Mouse (Mus musculus): ENCODE data around the gene Abcg4. TPM values are rescaled to one million over a fixed set of nuclear protein-coding genes. Genes with fewer than 3 reads are reported as not detected.
A peak's percentile ranks its signal among the peaks of the same experiment; 100 is the strongest.

Gene Abcg4
- total RNA-seq, 2 experiments from 2014 or later, result 62.1 TPM

GRCm38 (mm10) chr9:44247907-44248306, 40.5 kb downstream of the Abcg4 start:
- no peak overlapping the region for H3K4me3 ChIP-seq
- no peak overlapping the region for H3K27ac ChIP-seq
- TF ChIP-seq CTCF (IDR thresholded peaks at IDR 0.05), result no peak
- intact Hi-C loops (cut with DNase I), result no loop called here
- no peak for DNase-seq (ENCODE audit: extremely low spot score in 1 of 2, low spot score in 2 of 2)

DNA sequence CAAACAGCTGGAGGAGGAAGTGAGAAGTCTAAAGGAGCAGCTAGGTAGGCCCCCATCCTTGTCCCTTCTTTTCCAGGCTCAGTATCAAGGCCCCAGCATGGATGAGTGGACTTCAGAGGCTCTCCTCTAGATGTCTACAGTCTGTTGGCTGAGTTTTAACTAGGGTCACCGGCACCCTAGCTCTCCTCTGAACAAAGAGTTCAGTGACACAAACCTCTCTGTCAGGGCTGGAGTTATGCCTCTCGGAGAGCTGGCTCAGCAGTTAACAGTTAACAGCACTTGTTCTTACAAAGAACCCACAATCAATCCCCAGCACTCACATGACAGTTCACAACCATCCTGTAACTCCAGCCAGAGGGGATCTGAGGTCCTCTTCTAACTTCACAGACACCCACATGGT, 44.8 kb downstream of the Abcg4 start:
- intact Hi-C loops (cut with DNase I), result no loop called here
- Histone ChIP-seq H3K4me3 (no peak overlapping the region), H3K27ac (no peak overlapping the region)
- TF ChIP-seq CTCF (IDR thresholded peaks at IDR 0.05), result no peak
- no peak for DNase-seq (ENCODE audit: extremely low spot score in 1 of 2, low spot score in 2 of 2)

- no peak for DNase-seq (ENCODE audit: extremely low spot score in 1 of 2, low spot score in 2 of 2)
- H3K4me3 ChIP-seq, result no peak overlapping the region
- intact Hi-C loops (cut with DNase I), result no loop called here
- no peak for TF ChIP-seq CTCF (IDR thresholded peaks at IDR 0.05)
- H3K27ac ChIP-seq, result no peak overlapping the region
These were observed 47.0 kb downstream of the Abcg4 start for GRCm38 (mm10) chr9:44241418-44241817.

GRCm38 (mm10) chr9:44240911-44241310, 47.5 kb downstream of the Abcg4 start:
- H3K27ac ChIP-seq, result no peak overlapping the region
- intact Hi-C loops (cut with DNase I), result loop anchor here (1.0 kb wide), 1 partner anchor 26 kb away; no protein-coding TSS in a partner anchor
- TF ChIP-seq CTCF (IDR thresholded peaks at IDR 0.05), result no peak
- no peak overlapping the region for H3K4me3 ChIP-seq
- no peak for DNase-seq (ENCODE audit: extremely low spot score in 1 of 2, low spot score in 2 of 2)

DNA sequence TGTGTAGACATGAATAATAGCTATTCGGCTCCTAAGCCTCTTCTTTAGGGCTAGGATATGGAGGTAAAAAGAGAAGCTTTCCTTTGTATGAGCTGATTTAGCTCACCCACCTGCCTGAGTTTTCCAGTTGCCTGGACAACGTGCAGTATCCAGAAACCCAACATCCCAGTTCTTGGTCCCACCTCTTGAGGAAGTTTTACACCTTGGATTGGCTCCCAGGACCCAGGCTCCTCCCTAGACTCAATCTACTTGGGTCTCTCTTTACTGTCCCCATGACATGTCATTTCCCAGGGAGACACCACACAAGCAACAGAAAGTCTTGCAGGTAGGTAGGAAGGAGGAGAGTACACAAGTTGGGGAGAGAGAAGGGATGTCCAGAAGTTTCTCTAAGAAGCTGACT, 48.0 kb downstream of the Abcg4 start, which contains the start of gene Ccdc153:
Ccdc153 (plus strand) TSS at position 278 of the 400 bp plus-strand sequence.
- peak in 1 of 2 experiments; percentile 7 for DNase-seq (ENCODE audit: extremely low spot score in 1 of 2, low spot score in 2 of 2)
- intact Hi-C loops (cut with DNase I), result loop anchor here (1.0 kb wide), 1 partner anchor 27 kb away; no protein-coding TSS in a partner anchor
- no peak within 1 kb of the TSS for H3K4me3 ChIP-seq
- TF ChIP-seq CTCF (IDR thresholded peaks at IDR 0.05), result no peak
- no peak within 1 kb of the TSS for H3K27ac ChIP-seq

DNA sequence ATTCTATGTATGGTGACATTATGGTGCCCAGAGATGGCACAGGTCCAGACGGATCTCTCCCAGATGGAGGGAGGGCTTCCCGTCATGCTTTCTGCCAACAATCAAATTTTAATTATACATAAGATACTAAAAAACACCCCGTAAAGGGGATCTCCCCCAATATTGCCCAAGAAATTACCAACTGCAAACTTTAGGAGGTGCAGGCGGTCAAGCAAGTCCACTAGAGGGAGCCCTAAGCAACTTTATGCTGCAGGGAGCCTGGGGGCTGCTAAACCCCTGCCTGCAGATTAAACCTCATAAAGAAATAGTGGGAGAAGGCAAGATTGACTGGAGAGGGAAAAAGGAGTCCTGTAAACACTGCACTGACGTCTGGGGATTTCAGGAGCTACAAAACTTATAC, 49.0 kb downstream of the Abcg4 start:
- intact Hi-C loops (cut with DNase I), result loop anchor here (10.0 kb wide), 1 partner anchor 255 kb away; no protein-coding TSS in a partner anchor
- TF ChIP-seq CTCF (IDR thresholded peaks at IDR 0.05), result peak; percentile 92
- Histone ChIP-seq H3K4me3 (no peak overlapping the region), H3K27ac (no peak overlapping the region)
- peak; percentile 38 to 48 for DNase-seq (ENCODE audit: extremely low spot score in 1 of 2, low spot score in 2 of 2)

DNA sequence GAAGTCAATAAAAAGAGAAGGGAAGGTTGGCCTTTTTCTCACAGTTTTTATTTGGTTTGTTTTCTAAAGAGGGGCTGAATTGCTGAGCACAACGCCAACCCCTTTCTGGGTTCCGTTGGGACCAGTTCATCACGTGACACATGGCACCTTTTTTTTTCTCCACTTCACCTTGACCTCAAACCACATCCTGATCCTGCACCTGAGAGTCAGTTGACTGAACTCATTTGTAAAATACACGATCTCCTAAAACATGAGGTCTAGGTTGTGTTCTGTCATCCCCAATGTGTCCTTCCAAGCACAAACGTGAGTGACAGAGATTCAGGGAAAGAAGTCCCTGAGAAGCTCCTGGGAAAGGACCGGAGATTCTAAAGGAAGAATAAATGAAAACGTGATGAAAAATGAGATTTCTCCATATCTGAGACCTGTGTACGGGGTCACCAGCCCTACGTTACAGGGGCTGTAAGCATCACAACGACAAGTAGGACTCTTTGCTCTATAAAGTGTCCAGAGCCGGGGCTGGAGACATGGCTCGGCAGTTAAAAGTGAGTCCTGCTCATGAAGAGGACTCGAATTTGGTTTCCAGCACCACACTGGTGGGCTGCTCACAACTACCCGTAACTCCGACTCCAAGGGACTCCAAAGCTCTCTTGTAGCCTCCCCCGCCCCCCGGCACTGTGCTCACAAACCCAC, 49.8 kb downstream of the Abcg4 start:
- intact Hi-C loops (cut with DNase I), result loop anchor here (10.0 kb wide), 1 partner anchor 254 kb away; no protein-coding TSS in a partner anchor

DNA sequence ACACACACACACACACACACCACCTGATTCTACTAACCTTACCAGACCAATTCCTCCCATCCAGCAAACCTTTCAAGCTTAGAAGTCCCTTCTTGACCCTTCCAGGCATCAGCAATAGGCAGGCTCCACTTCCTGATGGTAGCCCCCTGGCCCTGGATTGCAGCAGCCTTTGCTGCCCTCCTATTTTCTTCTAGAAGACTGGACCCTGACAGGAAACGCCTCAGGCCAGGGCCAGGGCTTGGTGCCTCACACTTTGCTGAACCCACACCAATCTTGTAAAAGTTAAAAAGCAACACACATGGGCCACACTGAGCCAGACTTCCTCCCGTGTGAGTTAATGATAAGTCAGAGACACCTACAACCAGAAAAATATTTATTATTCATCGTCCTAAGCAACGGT, 51.3 kb downstream of the Abcg4 start:
- intact Hi-C loops (cut with DNase I), result loop anchor here (10.0 kb wide), 1 partner anchor 252 kb away; no protein-coding TSS in a partner anchor

More for the DNA sequence above, 49.8 kb downstream of the Abcg4 start:
- Histone ChIP-seq H3K27ac (no peak overlapping the region), H3K4me3 (no peak overlapping the region)
- no peak for TF ChIP-seq CTCF (IDR thresholded peaks at IDR 0.05)
- DNase-seq (ENCODE audit: extremely low spot score in 1 of 2, low spot score in 2 of 2), result no peak

GRCm38 (mm10) chr9:44236601-44237000, 51.8 kb downstream of the Abcg4 start:
- intact Hi-C loops (cut with DNase I), result loop anchor here (10.0 kb wide), 1 partner anchor 252 kb away; no protein-coding TSS in a partner anchor
- no peak for TF ChIP-seq CTCF (IDR thresholded peaks at IDR 0.05)
- Histone ChIP-seq H3K4me3 (no peak overlapping the region), H3K27ac (no peak overlapping the region)
- no peak for DNase-seq (ENCODE audit: extremely low spot score in 1 of 2, low spot score in 2 of 2)

More for the DNA sequence above, 51.3 kb downstream of the Abcg4 start:
- no peak for DNase-seq (ENCODE audit: extremely low spot score in 1 of 2, low spot score in 2 of 2)
- no peak for TF ChIP-seq CTCF (IDR thresholded peaks at IDR 0.05)
- no peak overlapping the region for H3K4me3 ChIP-seq
- H3K27ac ChIP-seq, result no peak overlapping the region

- peak in 1 of 2 experiments; percentile 48 for DNase-seq (ENCODE audit: extremely low spot score in 1 of 2, low spot score in 2 of 2)
- H3K4me3 ChIP-seq, result peak overlapping the region; percentile 93
- intact Hi-C loops (cut with DNase I), result loop anchor here (1.0 to 10.0 kb wide), 4 partner anchors 34 to 250 kb away; partner anchors contain the start of gene Nlrx1
- peak overlapping the region; percentile 78 for H3K27ac ChIP-seq
- no peak; the same call in 1 of the 2 replicates for TF ChIP-seq CTCF (IDR thresholded peaks at IDR 0.05)
These were observed 53.7 kb downstream of the Abcg4 start for GRCm38 (mm10) chr9:44234479-44235427.

GRCm38 (mm10) chr9:44233802-44234478, 54.5 kb downstream of the Abcg4 start, which contains the start of gene Cbl:
TSS of gene Cbl (minus strand) at chr9:44234049.
- H3K27ac ChIP-seq, result peak within 1 kb of the TSS; percentile 97
- TF ChIP-seq CTCF (IDR thresholded peaks at IDR 0.05), result peak; percentile 98
- intact Hi-C loops (cut with DNase I), result loop anchor here (1.0 to 10.0 kb wide), 4 partner anchors 35 to 249 kb away; partner anchors contain the start of gene Nlrx1
- H3K4me3 ChIP-seq, result peak within 1 kb of the TSS; percentile 93
- peak; percentile 99 for DNase-seq (ENCODE audit: extremely low spot score in 1 of 2, low spot score in 2 of 2)
